Mouse (Mus musculus) neural tube, embryonic 12.5 days (tissue): ENCODE results near the gene Cox8b. TPM values are rescaled to one million over a fixed set of nuclear protein-coding genes. Genes with fewer than 3 reads are reported as not detected.
A peak's percentile ranks its signal among the peaks of the same experiment; 100 is the strongest.

ENCODE experiments used
- ATAC-seq: fragments of 200-750 bp; cut with Nextera tagmentation; 2 replicates; pipeline ENCODE4 v1.8.0; 2017; ENCODE audit warnings: low read depth, mild to moderate bottlenecking, moderate TSS enrichment, moderate library complexity; ENCODE audit not compliant: low FRiP score
- H3K27ac ChIP-seq: fragments of 300-500 bp; sonication (generic); 2 replicates; pipeline ENCODE4 v1.5.1; 2016
- H3K27me3 ChIP-seq: fragments of 300-500 bp; sonication (generic); replicated peaks from 2 replicates; pipeline ENCODE4 v1.6.1; 2016; ENCODE audit warnings: mild to moderate bottlenecking
- H3K36me3 ChIP-seq: fragments of 300-500 bp; sonication (generic); 2 replicates; pipeline ENCODE4 v1.6.1; 2016; ENCODE audit warnings: mild to moderate bottlenecking
- H3K4me1 ChIP-seq: fragments of 300-500 bp; sonication (generic); 2 replicates; pipeline ENCODE4 v1.6.1; 2016
- H3K4me2 ChIP-seq: fragments of 300-500 bp; sonication (generic); replicated peaks from 2 replicates; pipeline ENCODE4 v1.6.1; 2016; ENCODE audit warnings: mild to moderate bottlenecking
- H3K4me3 ChIP-seq: fragments of 300-500 bp; sonication (generic); 2 replicates; pipeline ENCODE4 v1.5.1; 2016
- H3K9ac ChIP-seq: fragments of 300-500 bp; sonication (generic); 2 replicates; pipeline ENCODE4 v1.6.1; 2016; ENCODE audit warnings: mild to moderate bottlenecking
- H3K9me3 ChIP-seq: fragments of 300-500 bp; sonication (generic); 2 replicates; pipeline ENCODE4 v1.6.1; 2016; ENCODE audit warnings: mild to moderate bottlenecking
- WGBS: fragments of 180-500 bp; shearing (Covaris S2); methylation state at CpG from one replicate; pipeline ENCODE4 v1.1.7; 2016; 5-methylcytosine and 5-hydroxymethylcytosine counted together
- polyA plus RNA-seq: library from polyadenylated mRNA; unstranded; fragments of >200 nt; fragmentation: Nextera tagmentation; extraction: Ambion mirVana; gene quantifications from 2 replicates; pipeline ENCODE4 v1.2.1, GENCODE M21; 2016

Gene Cox8b
- polyA plus RNA-seq, 1 experiment from 2014 or later = 2.2 TPM

DNA sequence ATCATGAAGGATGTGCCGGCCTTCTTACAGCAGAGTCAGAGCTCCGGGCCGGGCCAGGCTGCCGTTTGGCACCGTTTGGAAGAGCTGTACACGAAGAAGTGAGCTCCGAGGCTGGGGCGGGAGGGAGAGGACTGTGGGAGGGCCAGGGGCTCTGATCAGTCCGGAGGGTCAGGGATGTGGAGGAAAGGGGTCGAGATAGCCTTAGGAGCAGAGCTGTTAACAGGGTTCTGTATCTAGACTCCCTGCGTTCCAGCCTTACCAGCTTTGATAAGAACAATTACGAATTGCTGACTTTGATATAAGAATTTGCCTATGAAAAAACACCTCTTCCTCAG lies 17.8 kb downstream of the Cox8b start:
- Histone ChIP-seq H3K4me2 (peak overlapping the region; percentile 77), H3K9me3 (no peaks in the 10 kb centered on the region), H3K9ac (peak overlapping the region; percentile 86), H3K27ac (peak overlapping the region; percentile 50; the same call in 1 of the 2 replicates), H3K27me3 (no peaks in the 10 kb centered on the region), H3K36me3 (peaks cover 26% of the 10 kb centered on the region), H3K4me1 (peaks cover 11% of the 10 kb centered on the region), H3K4me3 (peak overlapping the region; percentile 95)
- WGBS = under 1% methylated on average over 12 of the region's 12 CpGs
- peak; percentile 73 for ATAC-seq

DNA sequence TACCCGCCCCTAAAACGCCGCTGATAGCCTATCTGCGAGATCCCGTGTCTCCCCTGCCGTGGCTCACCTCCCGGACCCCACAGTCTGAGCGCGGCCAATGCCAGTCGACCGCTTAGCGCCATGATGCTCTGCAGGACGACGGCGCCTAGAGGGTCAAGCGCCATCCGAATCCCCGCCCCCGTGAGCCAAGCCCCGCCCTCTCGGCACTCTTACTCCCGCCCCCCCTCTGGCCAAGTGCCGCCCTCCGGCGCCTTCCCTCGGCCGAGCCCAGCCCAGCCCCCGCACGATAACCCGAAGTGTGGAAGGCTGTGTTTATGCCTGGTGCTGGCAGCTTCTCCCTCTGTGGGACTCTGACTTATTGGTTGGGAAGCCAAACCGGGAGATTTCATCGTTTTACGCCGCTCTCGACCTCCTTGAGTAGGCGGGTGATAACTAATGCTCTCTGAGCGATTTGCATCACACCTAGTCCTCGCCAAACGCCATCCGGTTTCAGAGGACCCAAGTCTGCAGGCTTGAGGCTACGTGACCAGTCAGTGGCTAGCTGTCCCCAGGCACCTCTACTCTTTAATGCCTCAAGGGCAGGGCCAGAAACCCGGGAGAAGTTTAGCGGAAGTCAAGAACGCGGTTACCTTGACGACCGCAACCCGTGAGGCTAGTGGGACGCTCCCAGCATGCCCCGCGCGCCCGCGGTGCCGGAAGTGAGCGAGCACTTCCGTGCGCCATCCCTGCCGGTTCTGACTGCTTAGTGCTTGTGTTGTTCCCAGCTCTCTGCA lies 18.4 kb downstream of the Cox8b start, which contains the start of the genes Psmd13 and Sirt3:
Psmd13 (plus strand) TSS at position 273 of the 773 bp plus-strand sequence.
Sirt3 (minus strand) TSS at position 614 of the 773 bp plus-strand sequence.
- Histone ChIP-seq H3K4me1 (peaks cover 11% of the 10 kb centered on the region), H3K4me3 (peak within 1 kb of the TSS; percentile 95), H3K27me3 (no peaks in the 10 kb centered on the region), H3K4me2 (peak within 1 kb of the TSS; percentile 77), H3K9ac (peak within 1 kb of the TSS; percentile 86), H3K27ac (peak within 1 kb of the TSS; percentile 50), H3K9me3 (no peaks in the 10 kb centered on the region), H3K36me3 (peaks cover 23% of the 10 kb centered on the region)
- WGBS = under 1% methylated on average over 59 of the region's 59 CpGs
- peak; percentile 97 for ATAC-seq

DNA sequence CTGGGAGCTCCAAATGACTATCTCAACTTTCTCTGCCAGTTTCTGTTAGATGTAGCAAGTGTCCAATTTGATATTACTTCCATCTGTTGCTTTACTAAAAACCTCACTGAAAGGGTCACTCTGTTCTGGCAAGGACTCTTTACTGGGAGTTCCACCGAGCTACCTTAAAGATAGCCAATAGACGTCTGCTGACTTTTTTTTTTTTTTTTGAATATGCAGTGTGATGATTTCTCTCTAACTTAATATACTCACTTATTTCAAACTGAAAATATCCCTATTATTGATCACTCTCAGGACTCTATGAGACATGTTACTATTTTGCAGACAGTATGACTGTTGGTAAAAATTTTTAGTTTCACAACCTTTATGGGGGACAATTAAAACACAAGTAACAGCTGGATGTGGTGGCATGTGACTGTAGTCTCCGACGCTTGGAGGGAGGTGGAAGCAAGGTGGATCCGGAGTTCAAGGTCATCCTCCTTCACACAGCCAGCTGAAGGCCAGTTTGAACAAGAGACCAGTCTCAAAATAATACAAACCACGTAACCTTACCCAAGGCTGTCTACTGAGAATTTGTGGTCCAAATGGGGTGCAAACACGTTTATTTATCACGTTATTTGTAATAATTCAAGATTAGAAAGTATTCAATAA lies 19.3 kb downstream of the Cox8b start:
- peak overlapping the region; percentile 95 for H3K4me3 ChIP-seq
- H3K27ac ChIP-seq = no peak overlapping the region
- ATAC-seq = no peak
- H3K27me3 ChIP-seq = no peaks in the 10 kb centered on the region
- peak overlapping the region; percentile 86; the same call in 1 of the 2 replicates for H3K9ac ChIP-seq
- H3K4me1 ChIP-seq = peaks cover 11% of the 10 kb centered on the region
- 28% methylated on average over 8 of the region's 8 CpGs for WGBS
- peaks cover 23% of the 10 kb centered on the region for H3K36me3 ChIP-seq
- H3K4me2 ChIP-seq = peak overlapping the region; percentile 77
- H3K9me3 ChIP-seq = no peaks in the 10 kb centered on the region

DNA sequence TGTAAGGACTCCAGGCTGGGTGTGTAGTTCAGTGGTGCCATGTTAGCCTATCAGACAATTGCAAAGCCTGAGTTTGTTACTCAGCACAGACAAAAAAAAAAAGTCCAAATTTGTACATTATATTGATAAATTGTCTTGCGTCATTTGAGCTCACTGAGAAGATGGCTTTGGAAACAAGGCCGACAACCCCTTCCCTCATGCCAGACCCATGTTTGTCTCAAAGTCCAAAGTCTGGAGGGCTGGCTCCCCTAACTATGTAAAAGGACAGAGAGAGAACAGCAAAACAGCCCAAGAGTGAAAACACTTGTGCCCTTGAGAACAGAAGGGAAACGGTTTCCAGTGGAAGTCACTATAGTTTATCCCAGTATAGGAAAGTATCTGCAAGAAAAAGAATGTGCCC lies 19.8 kb downstream of the Cox8b start:
- H3K4me3 ChIP-seq = no peak overlapping the region
- peaks cover 24% of the 10 kb centered on the region for H3K36me3 ChIP-seq
- H3K4me2 ChIP-seq = no peak overlapping the region; the same call in 1 of the 2 replicates
- ATAC-seq = no peak
- no peaks in the 10 kb centered on the region for H3K27me3 ChIP-seq
- no peak overlapping the region for H3K9ac ChIP-seq
- H3K4me1 ChIP-seq = peaks cover 11% of the 10 kb centered on the region
- H3K27ac ChIP-seq = no peak overlapping the region
- WGBS = 90% methylated on average over 3 of the region's 3 CpGs
- no peaks in the 10 kb centered on the region for H3K9me3 ChIP-seq

DNA sequence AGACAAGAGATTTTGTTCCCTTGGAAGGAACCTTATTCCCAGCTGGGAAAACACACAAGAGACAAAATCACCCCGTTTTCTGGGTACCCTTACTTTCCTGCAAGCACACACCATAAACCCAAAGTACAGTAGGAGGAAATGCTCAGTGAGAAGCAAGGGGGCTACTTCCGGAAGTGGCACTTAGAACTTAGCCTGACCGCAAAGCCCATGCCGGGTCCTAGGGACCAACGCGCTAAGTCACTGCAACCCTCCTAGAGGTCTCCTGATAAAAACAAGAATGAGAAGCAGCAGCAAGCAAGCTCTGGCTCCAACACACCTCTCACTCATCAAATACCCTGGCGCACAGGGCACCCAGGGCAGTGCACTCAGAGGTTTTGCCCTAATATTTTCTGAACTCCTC lies 20.9 kb downstream of the Cox8b start:
- Histone ChIP-seq H3K4me3 (no peak overlapping the region), H3K4me2 (no peak overlapping the region), H3K27ac (no peak overlapping the region), H3K4me1 (peaks cover 11% of the 10 kb centered on the region), H3K27me3 (no peaks in the 10 kb centered on the region), H3K36me3 (peaks cover 30% of the 10 kb centered on the region), H3K9ac (no peak overlapping the region), H3K9me3 (no peaks in the 10 kb centered on the region)
- ATAC-seq = no peak
- 92% methylated on average over 7 of the region's 7 CpGs for WGBS

DNA sequence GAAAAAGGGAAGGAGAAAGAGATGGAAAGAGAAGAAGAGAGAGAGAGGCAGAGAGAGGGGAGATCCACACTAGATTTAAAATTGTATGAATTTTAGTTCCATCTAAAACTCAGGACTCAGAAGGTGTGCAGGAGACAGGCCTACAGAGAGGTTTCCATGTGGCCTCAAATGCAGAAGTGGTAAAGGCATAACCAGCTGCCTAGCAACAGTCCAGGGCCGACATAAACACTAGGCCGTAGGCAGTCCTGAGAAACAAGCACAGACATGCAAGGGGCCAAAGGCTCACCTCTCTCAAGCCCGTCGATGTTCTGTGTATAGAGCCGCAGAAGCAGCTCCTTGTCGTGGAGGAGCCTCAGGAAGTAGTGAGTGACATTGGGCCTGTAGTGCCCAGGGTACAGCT lies 22.9 kb downstream of the Cox8b start:
- H3K9ac ChIP-seq = no peak overlapping the region
- H3K4me1 ChIP-seq = peaks cover 7% of the 10 kb centered on the region
- no peak overlapping the region for H3K4me2 ChIP-seq
- H3K27me3 ChIP-seq = no peaks in the 10 kb centered on the region
- H3K4me3 ChIP-seq = no peak overlapping the region
- H3K27ac ChIP-seq = no peak overlapping the region
- WGBS = 93% methylated on average over 6 of the region's 6 CpGs
- H3K9me3 ChIP-seq = no peaks in the 10 kb centered on the region
- ATAC-seq = no peak
- H3K36me3 ChIP-seq = peaks cover 29% of the 10 kb centered on the region

DNA sequence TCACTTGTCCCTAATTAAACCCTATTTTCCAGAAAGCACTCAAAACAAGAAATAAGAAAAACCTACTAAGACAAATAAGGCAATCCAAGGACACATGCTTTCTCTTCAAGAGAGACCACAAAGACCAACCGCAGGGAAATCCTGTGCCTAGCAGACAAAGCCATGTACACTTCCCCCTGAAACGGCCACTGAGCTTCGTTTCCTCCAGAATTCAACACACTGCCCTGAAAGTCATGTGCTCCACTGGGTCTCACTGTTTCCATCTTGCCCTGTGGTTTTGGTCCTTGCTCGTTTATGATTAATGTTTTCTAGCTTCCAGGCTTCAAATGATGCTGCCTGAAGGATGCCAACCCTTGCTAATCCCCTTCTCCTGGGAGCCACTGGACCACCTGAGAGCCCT lies 26.0 kb downstream of the Cox8b start:
- Histone ChIP-seq H3K4me2 (no peak overlapping the region), H3K9me3 (no peaks in the 10 kb centered on the region), H3K4me1 (no peaks in the 10 kb centered on the region), H3K27ac (no peak overlapping the region), H3K27me3 (no peaks in the 10 kb centered on the region), H3K4me3 (no peak overlapping the region), H3K9ac (no peak overlapping the region), H3K36me3 (peaks cover 32% of the 10 kb centered on the region)
- ATAC-seq = no peak
- WGBS = 90% methylated on average over 4 of the region's 4 CpGs

DNA sequence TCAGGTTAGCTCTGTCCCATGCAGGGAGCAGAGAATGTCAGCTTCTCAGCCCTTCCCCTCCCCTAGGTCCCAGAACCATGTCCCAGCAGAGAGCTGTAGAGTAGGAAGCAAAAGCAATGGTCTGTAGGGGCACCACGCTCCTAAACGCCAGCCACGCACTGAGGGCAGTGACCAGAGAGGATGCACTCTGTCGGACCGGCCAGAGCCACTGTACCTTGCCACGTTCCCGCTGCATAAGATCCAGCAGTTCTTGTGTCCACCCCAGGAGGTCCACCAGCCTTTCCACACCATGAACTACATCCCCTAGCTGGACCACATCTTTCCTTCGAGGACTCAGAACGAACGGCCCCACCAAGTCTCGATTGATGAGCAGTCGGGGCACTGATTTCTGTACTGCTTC lies 35.5 kb downstream of the Cox8b start:
- Histone ChIP-seq H3K4me2 (no peak overlapping the region), H3K4me3 (no peak overlapping the region), H3K9ac (no peak overlapping the region), H3K9me3 (no peaks in the 10 kb centered on the region), H3K4me1 (0 out of 2 replicates have a peak, but pooled peaks cover 5% of the 10 kb centered on the region), H3K27ac (no peak overlapping the region), H3K36me3 (peaks cover 70% of the 10 kb centered on the region), H3K27me3 (no peaks in the 10 kb centered on the region)
- no peak for ATAC-seq
- 91% methylated on average over 12 of the region's 12 CpGs for WGBS

DNA sequence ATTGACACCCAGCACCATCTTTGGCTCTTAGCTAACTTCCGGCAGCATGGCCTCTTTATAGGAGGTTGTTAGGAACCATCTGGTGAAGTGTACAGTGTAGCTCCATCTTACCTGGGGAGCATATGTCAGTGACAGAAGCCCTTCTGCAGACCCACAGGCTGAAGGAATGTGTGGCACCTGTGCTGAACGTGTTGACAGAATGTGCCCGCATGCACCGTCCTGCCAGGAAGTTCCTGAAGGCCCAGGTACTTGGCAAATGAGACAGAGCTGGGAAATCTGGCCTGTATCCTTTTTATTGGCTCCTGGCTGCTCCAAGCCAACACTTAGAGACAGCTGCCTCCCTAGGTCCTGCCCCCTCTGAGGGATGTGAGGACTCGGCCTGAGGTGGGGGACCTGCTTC lies 39.5 kb downstream of the Cox8b start:
- peaks cover 66% of the 10 kb centered on the region for H3K36me3 ChIP-seq
- ATAC-seq = no peak

DNA sequence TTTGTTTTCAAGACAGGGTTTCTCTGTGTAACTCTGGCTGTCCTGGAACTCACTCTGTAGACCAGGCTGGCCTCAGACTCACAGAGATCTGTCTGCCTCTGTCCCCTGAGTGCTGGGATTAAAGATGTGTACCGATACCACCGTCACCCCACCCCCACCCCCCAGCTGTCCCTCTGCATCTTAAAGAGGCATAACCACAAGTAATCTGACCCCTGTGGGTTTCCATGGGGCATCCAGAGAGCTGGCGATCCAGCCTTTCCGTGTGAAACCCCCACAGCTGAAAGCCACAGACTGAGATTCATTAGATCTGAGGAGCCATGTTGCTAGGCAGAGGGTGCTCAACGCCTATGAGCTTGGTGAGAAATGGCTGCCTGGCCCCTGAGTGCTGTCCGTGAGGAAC lies 40.2 kb downstream of the Cox8b start:
- no peak for ATAC-seq
- no peak overlapping the region for H3K4me3 ChIP-seq
- no peak overlapping the region for H3K27ac ChIP-seq
- WGBS = 81% methylated on average over 6 of the region's 6 CpGs
- no peaks in the 10 kb centered on the region for H3K9me3 ChIP-seq
- 0 out of 2 replicates have a peak overlapping the region, but pooled peaks have one; percentile 33 for H3K9ac ChIP-seq
- peaks cover 62% of the 10 kb centered on the region for H3K36me3 ChIP-seq
- H3K27me3 ChIP-seq = no peaks in the 10 kb centered on the region
- no peak overlapping the region for H3K4me2 ChIP-seq
- H3K4me1 ChIP-seq = peaks cover 36% of the 10 kb centered on the region

More for the DNA sequence above, 39.5 kb downstream of the Cox8b start:
- no peak overlapping the region for H3K9ac ChIP-seq
- H3K4me3 ChIP-seq = no peak overlapping the region
- no peak overlapping the region for H3K27ac ChIP-seq
- no peaks in the 10 kb centered on the region for H3K9me3 ChIP-seq
- no peaks in the 10 kb centered on the region for H3K27me3 ChIP-seq
- peaks cover 29% of the 10 kb centered on the region for H3K4me1 ChIP-seq
- H3K4me2 ChIP-seq = no peak overlapping the region
- WGBS = 88% methylated on average over 5 of the region's 5 CpGs

DNA sequence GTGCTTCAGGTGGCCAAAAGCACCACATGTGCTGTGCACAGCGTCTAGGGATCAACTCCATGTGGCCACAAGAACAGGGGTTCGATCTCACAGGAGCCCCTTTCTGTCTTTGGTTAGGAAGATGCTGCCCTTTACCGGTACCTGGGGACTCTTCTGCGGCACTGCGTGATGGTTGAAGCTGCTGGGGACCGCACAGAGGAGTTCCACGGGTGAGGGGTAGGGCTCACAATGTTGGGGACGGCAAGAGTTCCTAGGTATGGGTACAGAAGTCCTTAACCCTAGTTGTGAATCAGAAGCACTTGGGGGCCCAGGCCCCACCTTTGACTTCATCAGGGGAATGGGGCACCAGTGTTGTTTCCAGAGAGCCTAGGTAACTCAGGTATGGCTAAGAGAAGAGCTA lies 41.5 kb downstream of the Cox8b start:
- no peak for ATAC-seq
- Histone ChIP-seq H3K4me3 (peak overlapping the region; percentile 80), H3K27ac (no peak overlapping the region), H3K4me1 (peaks cover 38% of the 10 kb centered on the region), H3K27me3 (no peaks in the 10 kb centered on the region), H3K9me3 (no peaks in the 10 kb centered on the region), H3K4me2 (peak overlapping the region; percentile 97), H3K9ac (peak overlapping the region; percentile 94; the same call in 1 of the 2 replicates), H3K36me3 (peaks cover 60% of the 10 kb centered on the region)
- WGBS = 98% methylated on average over 8 of the region's 8 CpGs
